Mouse (Mus musculus): ENCODE measurements around the gene Tfip11. TPM values are rescaled to one million over a fixed set of nuclear protein-coding genes. Genes with fewer than 3 reads are reported as not detected.

Gene Tfip11
- total RNA-seq, 2 experiments from 2014 or later: 20.5 to 20.8 TPM

DNA sequence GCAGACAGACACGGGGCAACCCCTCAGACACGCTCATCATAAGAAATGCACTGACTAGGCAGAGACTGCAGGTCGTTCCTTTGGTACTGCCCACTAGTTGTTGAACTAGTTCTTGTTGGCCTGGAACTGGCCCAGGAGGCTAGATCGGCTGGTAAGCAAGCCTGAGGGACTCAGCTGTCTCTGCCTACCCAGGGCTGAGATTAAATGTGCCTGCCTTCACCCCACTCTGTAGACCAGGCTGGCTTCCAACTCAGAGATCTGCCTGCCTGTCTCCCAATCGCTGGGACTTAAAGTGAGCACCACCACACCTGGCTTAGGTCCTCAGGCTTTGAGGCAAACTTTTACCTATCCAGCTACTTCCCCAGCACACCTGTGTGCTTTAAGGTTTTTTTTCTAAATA is 5.8 kb upstream of the Tfip11 start:
- no peak for DNase-seq

- DNase-seq: peak; percentile 25 to 45
These were observed 5.2 kb upstream of the Tfip11 start for GRCm38 (mm10) chr5:112320936-112321335.

DNA sequence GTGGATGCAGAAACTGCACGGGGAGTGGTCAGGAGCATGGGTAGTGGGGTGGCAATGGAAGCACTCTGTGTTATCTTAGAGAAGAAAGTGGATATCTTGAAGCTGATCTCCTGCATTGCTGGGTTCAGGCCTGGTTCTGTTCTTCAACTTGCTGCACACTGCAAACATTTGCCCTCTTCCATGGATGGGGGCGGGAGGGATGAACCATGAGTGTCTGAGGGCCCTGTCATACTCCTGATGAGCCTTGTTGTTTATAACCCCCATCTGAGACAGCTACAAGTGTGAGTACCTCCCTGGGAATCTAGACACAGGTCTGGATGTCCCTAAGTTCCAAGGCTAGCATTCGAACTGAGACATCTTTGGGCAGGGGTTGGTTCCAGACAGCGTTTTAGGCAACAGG is 4.8 kb upstream of the Tfip11 start:
- DNase-seq: no peak

- DNase-seq: no peak
These were observed 2.9 kb upstream of the Tfip11 start for GRCm38 (mm10) chr5:112323246-112323645.

DNA sequence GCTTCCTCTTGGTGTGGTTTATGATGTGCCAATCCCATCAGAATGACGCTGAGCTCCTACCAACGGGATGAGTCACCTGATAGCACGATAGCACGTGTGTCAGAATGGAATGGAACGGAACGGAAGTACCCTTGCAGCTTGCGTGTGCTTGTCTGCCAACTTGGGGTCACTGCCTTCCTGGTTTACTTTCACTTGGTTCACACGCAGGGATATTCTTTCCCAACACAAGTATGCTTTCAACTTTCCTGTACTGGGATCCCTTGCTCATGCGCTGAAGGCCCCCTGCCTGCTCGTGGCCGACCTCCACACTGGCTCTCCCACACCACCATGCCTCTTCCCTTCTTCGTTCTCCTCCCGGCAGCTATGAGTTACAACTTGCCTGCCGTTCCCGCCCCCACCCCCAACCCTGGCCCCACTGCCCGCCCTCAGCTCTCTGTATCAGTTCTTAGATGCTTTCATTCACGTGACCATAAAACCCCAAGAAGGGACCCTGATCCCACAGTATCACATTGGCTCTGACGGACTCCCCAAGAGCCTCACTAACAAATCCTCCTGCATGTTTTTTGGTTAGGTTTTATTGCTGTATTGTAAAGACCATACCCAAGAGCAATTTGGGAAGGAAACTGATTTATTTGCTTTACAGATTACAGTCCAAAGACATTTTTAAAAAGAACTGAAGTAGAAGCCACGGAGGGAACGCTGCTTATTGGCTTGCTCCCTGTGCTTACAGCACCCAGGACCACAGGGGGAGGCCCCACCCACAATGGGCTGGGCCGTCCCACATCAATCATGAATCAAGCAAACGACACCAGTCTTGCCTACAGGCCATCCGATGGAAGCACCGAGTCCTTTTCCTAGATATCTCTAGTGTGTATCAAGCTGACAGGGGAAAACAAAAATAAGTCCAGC is 1.3 kb upstream of the Tfip11 start:
- DNase-seq: peak; percentile 53 to 61

DNA sequence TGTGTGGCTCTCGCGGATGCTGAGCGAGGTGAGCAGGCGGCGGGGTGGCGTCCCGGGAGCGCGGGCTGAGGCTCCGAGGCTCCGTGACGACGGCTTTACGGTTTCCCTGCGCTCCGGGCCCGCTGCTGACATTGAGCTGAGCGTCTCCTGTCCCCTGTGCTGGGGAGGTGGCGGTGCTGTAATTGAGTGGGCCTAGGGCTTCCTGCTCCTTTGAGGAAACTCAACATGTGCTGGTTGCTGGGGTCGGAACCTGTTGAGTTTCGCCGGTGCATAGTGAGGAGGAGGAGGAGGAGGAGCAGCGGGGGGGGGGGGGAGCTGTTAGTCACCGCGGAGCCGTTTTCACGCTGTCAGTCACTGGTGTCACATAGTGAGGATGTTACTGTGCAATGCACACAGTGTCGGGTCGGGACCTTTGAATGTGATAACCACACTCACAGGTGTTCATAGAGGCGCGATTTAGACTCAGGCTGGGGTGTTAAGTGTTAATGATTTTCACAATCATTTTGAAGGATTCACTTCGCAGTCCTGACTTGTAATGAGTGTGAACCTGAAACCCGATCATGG is 370 bp downstream of the Tfip11 start:
- no peak for DNase-seq

DNA sequence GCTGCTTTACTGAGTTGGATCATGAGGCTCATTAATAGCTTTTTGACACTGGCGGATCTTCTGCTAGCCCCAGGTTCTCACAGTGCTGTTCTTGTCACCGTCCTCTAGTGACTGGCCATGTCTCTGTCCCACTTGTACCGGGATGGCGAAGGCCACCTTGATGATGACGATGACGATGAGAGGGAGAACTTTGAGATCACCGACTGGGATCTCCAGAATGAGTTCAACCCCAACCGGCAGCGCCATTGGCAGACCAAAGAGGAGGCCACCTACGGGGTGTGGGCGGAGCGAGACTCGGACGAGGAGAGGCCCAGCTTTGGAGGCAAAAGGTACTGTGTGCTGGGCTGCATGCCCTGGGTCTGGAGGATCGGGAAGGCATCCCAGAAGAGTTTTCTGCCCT is 1.7 kb downstream of the Tfip11 start:
- DNase-seq: no peak

DNA sequence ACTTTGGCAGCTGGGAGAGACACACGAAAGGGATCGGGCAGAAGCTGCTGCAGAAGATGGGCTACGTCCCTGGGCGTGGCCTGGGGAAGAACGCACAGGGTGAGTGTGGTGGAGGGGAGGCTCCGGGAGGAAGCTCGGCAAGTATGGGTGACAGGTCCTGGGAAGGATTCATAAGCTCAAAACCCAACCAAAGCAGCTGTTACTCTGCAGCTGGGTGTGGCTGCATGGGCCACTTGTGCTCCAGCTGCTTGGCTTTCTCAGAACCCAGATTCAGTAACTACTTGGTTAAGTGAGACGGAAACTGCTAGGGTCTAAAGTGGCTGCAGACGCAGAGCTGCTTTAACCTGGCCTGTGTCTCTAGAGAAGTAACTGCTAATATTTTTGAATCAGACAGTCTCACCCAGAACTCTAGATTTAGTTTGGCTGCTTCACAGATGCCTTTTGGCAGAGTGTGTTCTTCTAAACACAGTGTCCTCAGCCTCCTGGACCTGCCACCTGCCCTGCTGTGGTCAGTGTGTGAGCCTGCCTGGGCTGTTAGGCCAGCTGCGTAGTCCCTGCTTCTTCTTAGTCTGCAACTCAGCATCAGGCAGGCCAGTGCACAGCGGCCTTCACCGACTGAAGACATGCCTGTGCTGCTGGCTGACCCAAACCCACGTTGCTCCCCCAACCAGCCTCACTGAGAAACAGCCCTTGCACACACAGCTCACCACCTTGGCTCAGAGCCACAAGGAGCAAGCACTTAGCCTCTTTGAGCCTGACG is 3.8 kb downstream of the Tfip11 start:
- DNase-seq: no peak

DNA sequence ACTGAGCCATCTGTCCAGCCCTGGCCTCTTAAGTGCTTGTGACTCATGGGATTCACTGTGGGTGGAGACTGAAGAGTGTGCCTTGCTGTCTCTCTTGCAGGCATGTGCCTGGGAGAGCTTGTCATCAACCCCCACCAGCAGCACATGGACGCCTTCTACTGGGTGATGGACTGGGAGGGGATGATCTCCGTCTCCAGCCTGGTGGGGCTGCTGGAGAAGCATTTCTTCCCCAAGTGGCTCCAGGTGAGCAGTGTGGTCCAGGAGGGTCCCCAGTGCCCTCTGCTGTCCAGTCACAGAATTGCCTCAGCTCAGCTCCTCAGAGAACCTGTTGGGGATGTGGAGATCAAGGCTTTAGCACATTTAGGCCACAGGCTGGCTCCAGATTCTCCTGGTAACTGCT is 9.3 kb downstream of the Tfip11 start:
- DNase-seq: peak; percentile 51 to 66

DNA sequence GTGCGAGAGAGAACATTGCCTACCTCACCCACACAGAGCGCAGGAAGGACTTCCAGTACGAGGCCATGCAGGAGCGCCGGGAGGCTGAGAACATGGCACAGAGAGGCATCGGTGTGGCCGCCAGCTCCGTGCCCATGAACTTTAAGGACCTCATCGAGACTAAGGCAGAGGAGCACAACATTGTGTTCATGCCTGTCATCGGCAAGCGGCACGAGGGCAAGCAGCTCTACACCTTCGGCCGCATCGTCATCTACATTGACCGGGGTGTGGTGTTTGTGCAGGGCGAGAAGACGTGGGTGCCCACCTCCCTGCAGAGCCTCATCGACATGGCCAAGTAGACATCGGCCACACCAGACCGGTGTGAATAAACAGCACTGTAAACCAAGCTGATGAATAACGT is 10.8 kb downstream of the Tfip11 start:
- DNase-seq: no peak

- DNase-seq: no peak
These were observed 13.1 kb downstream of the Tfip11 start for GRCm38 (mm10) chr5:112339215-112339614.

GRCm38 (mm10) chr5:112342463-112343204 is 16.5 kb downstream of the Tfip11 start, which contains the start of the genes Srrd and Hps4:
Gene Srrd (minus strand): TSS chr5:112343040.
Gene Hps4 (plus strand): TSS chr5:112343083.
- peak; percentile 85 to 88 for DNase-seq

DNA sequence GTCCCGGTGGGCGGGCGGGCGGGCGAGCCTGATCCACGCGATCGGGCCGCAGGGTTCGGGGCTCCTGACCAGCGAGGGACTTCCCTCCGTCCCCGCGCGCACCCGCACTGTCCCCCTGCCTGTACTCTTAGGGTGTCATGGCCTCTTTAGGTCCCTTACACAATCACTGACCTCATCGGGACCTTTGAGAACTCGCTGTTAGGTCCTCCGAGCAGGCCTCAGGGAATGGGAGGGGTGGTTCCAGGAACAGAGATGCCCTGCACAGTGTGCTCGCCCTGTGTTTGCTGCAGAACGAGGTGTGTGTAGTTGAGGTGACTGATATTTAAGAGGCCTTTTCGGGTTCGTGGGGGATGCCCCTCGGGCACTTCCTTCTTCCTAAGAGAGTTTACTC is 17.0 kb downstream of the Tfip11 start:
- DNase-seq: no peak

DNA sequence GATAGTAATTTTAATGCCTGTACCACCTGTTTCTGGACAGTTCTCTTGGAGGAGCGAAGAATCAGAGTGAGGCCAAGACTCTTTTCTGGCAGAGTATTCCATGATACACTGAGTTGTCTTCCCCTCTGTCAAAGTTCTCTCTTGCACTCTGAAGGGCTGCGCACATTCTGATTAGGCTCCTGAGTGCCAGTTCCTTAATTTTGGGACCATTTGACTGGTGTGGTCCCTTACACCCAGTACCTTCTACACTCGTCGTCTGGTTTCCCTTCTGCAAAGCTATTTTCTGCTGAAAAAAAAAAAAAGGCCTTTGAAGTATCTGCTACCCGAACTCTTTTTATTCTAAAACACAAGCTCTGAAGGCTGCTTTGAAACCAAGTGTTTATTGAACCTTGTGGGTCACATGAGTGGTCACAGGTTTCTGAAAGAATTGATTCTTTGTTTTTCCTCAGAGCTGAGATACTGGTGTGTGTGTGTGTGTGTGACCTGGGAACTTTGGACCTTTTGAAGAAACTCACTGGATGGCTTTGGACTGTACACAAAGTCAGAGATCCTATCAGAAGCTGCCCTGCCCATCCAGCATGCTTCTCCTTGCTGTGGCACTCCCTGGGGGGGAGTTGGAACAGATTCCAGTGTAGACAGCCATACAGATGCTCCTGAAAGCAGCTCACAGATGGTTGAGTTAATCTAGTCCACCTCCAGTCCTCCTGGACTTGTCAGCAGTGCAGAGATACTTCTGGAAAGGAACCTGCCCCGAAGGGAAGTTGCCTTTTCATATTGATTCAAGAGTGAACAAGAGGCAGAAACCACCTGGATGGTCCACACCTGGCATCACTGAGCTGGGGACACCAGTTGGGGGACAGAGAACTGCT is 18.2 kb downstream of the Tfip11 start:
- DNase-seq: no peak

- DNase-seq: peak in 1 of 2 experiments; percentile 45
These were observed 20.2 kb downstream of the Tfip11 start for GRCm38 (mm10) chr5:112346211-112346965.

DNA sequence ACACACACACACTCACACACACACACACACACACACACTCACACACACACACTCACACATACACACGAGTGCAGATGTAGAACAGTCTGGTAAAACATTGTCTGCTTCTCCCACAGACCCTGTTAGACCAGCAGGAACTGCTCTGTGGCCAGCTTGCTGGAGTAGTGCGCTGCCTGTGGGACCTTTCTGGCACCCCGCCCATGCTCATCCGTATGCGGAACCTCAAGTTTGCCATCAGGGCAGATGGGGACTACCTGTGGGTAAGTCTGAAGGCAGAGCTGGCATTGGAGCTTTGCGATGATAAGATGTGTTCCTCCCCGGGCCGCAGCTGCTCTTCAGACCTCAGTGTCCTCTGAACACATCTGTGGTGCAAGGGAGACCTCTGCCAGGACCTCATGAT is 23.0 kb downstream of the Tfip11 start:
- DNase-seq: no peak

GRCm38 (mm10) chr5:112355493-112355892 is 29.3 kb downstream of the Tfip11 start:
- peak in 1 of 2 experiments; percentile 43 for DNase-seq

GRCm38 (mm10) chr5:112355910-112356309 is 29.8 kb downstream of the Tfip11 start, which contains the start of gene Gm6583:
Gene Gm6583 (minus strand): TSS chr5:112356033.
- DNase-seq: no peak

DNA sequence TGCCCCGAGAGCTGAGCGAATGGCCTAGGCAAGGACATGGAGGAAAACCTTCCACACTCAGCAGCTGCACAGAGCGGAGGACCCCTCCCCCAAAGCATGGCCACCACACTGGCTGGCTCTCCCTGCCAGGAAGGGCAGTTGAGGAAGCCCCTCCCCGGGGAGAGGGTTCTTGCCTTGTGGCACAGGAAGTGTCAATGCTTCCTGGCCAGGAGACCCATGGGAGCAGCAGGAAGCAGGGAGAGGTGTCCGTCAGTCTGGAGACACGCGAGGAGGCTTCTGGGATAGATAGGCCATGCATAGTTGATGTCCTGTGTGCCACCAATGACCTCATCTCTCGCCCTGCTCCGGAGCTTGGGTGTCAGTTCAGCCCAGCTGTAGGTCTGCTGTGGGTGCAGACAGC is 30.2 kb downstream of the Tfip11 start:
- peak in 1 of 2 experiments; percentile 47 for DNase-seq

GRCm38 (mm10) chr5:112359520-112359919 is 33.4 kb downstream of the Tfip11 start:
- no peak for DNase-seq

Measured in heart, adult 18-20 months (tissue).